Mouse (Mus musculus): ENCODE data around the gene Slc16a5. TPM values are rescaled to one million over a fixed set of nuclear protein-coding genes. Genes with fewer than 3 reads are reported as not detected.

Gene Slc16a5
- polyA plus RNA-seq, 1 experiment from 2014 or later, result 0.11 TPM

DNA sequence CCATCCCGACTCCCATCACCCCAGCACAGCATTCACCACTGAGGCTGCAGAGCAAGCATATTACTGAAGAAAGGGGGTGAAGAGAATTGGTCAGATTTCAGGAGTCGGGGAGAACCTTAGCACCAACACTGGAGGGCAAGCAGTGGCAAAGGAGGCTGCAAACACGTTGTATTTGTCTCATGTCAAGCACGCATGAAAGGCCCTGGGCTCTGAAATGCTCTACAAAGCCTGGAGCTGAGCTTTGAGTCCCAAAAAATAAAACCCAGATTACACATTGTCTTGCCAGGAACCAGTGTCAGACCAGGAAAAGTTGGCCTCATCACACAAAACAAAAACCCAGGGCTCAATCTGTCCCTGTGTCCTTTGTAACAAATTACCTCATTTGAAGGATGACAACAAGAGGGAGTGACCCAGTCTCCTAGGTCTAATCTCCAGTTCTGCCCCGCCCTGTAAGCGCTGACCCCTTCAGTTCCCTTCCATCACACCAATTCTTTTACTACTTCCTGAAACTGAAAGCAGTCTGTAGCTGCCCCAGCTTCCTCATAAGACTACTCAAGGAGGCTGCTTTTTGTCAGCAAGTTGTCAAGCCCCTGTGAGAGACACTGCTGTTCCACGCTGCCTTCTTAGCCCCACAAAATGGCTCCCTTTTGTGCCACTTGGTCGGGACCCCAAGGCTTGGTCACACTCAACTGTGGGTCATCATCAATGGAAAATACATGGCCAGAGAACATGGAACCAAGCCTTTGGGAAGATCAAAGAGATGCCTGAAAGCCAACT, 50.3 kb downstream of the Slc16a5 start:
- Histone ChIP-seq H3K9ac (ENCODE audit: low read depth, low read length) (peak overlapping the region; percentile 99), H3K4me1 (replicated peaks; ENCODE audit: control insufficient read depth, insufficient read depth, low read length) (peaks cover 18% of the 10 kb centered on the region; the same call in 1 of the 2 replicates), H3K27ac (ENCODE audit: low read depth, low read length) (peak overlapping the region; percentile 80), H3K4me2 (replicated peaks; ENCODE audit: low read depth, low read length) (peak overlapping the region; percentile 88), H3K4me3 (ENCODE audit: low read depth, low read length) (peak overlapping the region; percentile 100), H3K36me3 (ENCODE audit: control insufficient read depth, insufficient read depth, low read length) (no peaks in the 10 kb centered on the region), H3K9me3 (ENCODE audit: control insufficient read depth, low read length) (no peaks in the 10 kb centered on the region), H3K27me3 (ENCODE audit: control insufficient read depth, insufficient read depth, low read length) (no peaks in the 10 kb centered on the region)
- ATAC-seq (ENCODE audit: low FRiP score) (no peak), DNase-seq (ENCODE audit: low spot score) (peak; percentile 36)
- WGBS, result 27% methylated on average over 8 of the region's 8 CpGs

GRCm38 (mm10) chr11:115513271-115514237, 51.3 kb downstream of the Slc16a5 start:
- peak; percentile 50 for ATAC-seq (ENCODE audit: low FRiP score)
- Histone ChIP-seq H3K36me3 (ENCODE audit: control insufficient read depth, insufficient read depth, low read length) (no peaks in the 10 kb centered on the region), H3K9me3 (ENCODE audit: control insufficient read depth, low read length) (no peaks in the 10 kb centered on the region), H3K27me3 (ENCODE audit: control insufficient read depth, insufficient read depth, low read length) (no peaks in the 10 kb centered on the region), H3K4me2 (replicated peaks; ENCODE audit: low read depth, low read length) (peak overlapping the region; percentile 88), H3K4me1 (replicated peaks; ENCODE audit: control insufficient read depth, insufficient read depth, low read length) (peaks cover 18% of the 10 kb centered on the region; the same call in 1 of the 2 replicates), H3K27ac (ENCODE audit: low read depth, low read length) (peak overlapping the region; percentile 80), H3K4me3 (ENCODE audit: low read depth, low read length) (peak overlapping the region; percentile 100), H3K9ac (ENCODE audit: low read depth, low read length) (peak overlapping the region; percentile 99)
- peak; percentile 69 for DNase-seq (ENCODE audit: low spot score)
- under 1% methylated on average over 57 of the region's 57 CpGs for WGBS

DNA sequence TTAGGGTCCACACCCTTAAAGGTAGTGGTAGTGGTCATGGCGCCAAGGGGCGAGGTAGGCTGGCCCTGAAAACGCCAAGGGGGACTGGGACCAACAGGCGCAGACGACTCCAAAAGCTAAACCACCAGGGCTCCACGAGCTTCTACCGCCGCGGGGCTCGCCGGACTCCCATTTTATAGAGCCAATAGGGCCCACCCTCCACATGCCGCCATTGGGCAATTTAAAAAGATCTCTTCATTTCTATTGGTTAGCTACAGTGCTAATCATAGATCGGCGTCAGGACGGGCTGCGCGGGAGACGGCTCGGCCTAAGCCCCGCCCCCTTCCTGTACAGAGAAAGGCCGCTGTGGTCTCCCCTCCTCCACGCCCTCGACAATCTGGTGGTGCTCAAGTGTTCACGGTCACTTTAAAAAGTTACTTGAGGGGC, 52.0 kb downstream of the Slc16a5 start, which contains the start of gene Jpt1:
TSS of gene Jpt1 (minus strand) at position 150 of the 426 bp plus-strand sequence.
- peak within 1 kb of the TSS; percentile 100 for H3K4me3 ChIP-seq (ENCODE audit: low read depth, low read length)
- H3K4me1 ChIP-seq (replicated peaks; ENCODE audit: control insufficient read depth, insufficient read depth, low read length), result peaks cover 18% of the 10 kb centered on the region; the same call in 1 of the 2 replicates
- ATAC-seq (ENCODE audit: low FRiP score) (peak; percentile 97), DNase-seq (ENCODE audit: low spot score) (peak; percentile 96)
- H3K9ac ChIP-seq (ENCODE audit: low read depth, low read length), result peak within 1 kb of the TSS; percentile 99
- H3K4me2 ChIP-seq (replicated peaks; ENCODE audit: low read depth, low read length), result peak within 1 kb of the TSS; percentile 88
- H3K36me3 ChIP-seq (ENCODE audit: control insufficient read depth, insufficient read depth, low read length), result no peaks in the 10 kb centered on the region
- H3K9me3 ChIP-seq (ENCODE audit: control insufficient read depth, low read length), result no peaks in the 10 kb centered on the region
- WGBS, result 0% methylated on average over 23 of the region's 24 CpGs
- H3K27me3 ChIP-seq (ENCODE audit: control insufficient read depth, insufficient read depth, low read length), result no peaks in the 10 kb centered on the region
- peak within 1 kb of the TSS; percentile 80 for H3K27ac ChIP-seq (ENCODE audit: low read depth, low read length)

- no peaks in the 10 kb centered on the region for H3K9me3 ChIP-seq (ENCODE audit: control insufficient read depth, low read length)
- H3K36me3 ChIP-seq (ENCODE audit: control insufficient read depth, insufficient read depth, low read length), result no peaks in the 10 kb centered on the region
- DNase-seq (ENCODE audit: low spot score) (no peak), ATAC-seq (ENCODE audit: low FRiP score) (no peak)
- no peak overlapping the region for H3K27ac ChIP-seq (ENCODE audit: low read depth, low read length)
- WGBS, result 72% methylated on average over 6 of the region's 6 CpGs
- H3K27me3 ChIP-seq (ENCODE audit: control insufficient read depth, insufficient read depth, low read length), result no peaks in the 10 kb centered on the region
- peaks cover 16% of the 10 kb centered on the region; the same call in 1 of the 2 replicates for H3K4me1 ChIP-seq (replicated peaks; ENCODE audit: control insufficient read depth, insufficient read depth, low read length)
- no peak overlapping the region for H3K9ac ChIP-seq (ENCODE audit: low read depth, low read length)
- no peak overlapping the region for H3K4me3 ChIP-seq (ENCODE audit: low read depth, low read length)
- H3K4me2 ChIP-seq (replicated peaks; ENCODE audit: low read depth, low read length), result no peak overlapping the region
Measured at GRCm38 (mm10) chr11:115515021-115515420, 52.7 kb downstream of the Slc16a5 start.

- H3K4me2 ChIP-seq (replicated peaks; ENCODE audit: low read depth, low read length), result no peak overlapping the region
- H3K9ac ChIP-seq (ENCODE audit: low read depth, low read length), result no peak overlapping the region
- H3K36me3 ChIP-seq (ENCODE audit: control insufficient read depth, insufficient read depth, low read length), result no peaks in the 10 kb centered on the region
- no peaks in the 10 kb centered on the region for H3K4me1 ChIP-seq (replicated peaks; ENCODE audit: control insufficient read depth, insufficient read depth, low read length)
- DNase-seq (ENCODE audit: low spot score) (no peak), ATAC-seq (ENCODE audit: low FRiP score) (no peak)
- WGBS, result 85% methylated on average over 5 of the region's 5 CpGs
- no peaks in the 10 kb centered on the region for H3K27me3 ChIP-seq (ENCODE audit: control insufficient read depth, insufficient read depth, low read length)
- H3K4me3 ChIP-seq (ENCODE audit: low read depth, low read length), result no peak overlapping the region
- no peaks in the 10 kb centered on the region for H3K9me3 ChIP-seq (ENCODE audit: control insufficient read depth, low read length)
- no peak overlapping the region for H3K27ac ChIP-seq (ENCODE audit: low read depth, low read length)
Measured at GRCm38 (mm10) chr11:115516942-115517341, 54.7 kb downstream of the Slc16a5 start.

DNA sequence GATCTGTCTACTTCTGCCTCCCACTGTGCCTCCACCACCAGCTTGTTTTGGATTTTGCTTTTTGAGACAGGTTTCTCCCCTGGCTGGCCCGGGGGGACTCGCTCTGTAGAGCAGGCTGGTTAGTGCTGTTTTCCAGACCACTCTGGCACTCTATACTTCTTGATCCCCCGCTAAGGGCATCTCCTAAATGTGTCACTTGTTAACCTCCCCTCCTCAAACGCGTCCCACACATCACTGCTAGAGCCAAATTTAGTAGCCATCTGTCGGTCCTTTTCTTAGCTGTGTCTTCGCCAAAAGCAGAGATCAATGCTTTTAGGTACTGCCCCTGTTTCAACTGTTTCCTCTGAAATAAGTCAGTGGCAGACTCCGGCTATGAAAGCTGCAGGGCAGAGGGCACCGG, 56.4 kb downstream of the Slc16a5 start:
- no peaks in the 10 kb centered on the region for H3K9me3 ChIP-seq (ENCODE audit: control insufficient read depth, low read length)
- ATAC-seq (ENCODE audit: low FRiP score) (no peak), DNase-seq (ENCODE audit: low spot score) (no peak)

DNA sequence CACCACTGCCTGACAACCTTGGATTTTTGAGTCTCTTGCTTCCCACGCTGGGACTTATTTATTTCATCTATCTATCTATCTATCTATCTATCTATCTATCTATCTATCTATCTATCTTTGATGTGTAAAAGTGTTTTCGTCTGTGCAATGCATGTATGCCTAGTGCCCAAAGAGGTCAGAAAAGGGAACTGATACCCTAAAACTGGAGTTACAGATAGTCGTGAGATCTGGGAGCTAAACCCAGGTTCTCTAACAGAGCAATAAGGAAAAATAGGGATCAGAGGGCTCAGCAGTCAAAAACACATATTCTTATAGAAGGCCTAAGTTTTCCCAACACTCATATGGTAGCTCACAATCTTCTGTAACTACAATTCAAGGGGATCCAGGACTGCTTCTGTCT, 57.3 kb downstream of the Slc16a5 start:
- 0 out of 2 replicates have a peak, but pooled peaks cover 2% of the 10 kb centered on the region for H3K36me3 ChIP-seq (ENCODE audit: control insufficient read depth, insufficient read depth, low read length)
- H3K27ac ChIP-seq (ENCODE audit: low read depth, low read length), result no peak overlapping the region
- no peak for ATAC-seq (ENCODE audit: low FRiP score)
- WGBS, result 91% methylated on average over 3 of the region's 3 CpGs
- H3K27me3 ChIP-seq (ENCODE audit: control insufficient read depth, insufficient read depth, low read length), result no peaks in the 10 kb centered on the region
- no peaks in the 10 kb centered on the region for H3K9me3 ChIP-seq (ENCODE audit: control insufficient read depth, low read length)
- DNase-seq (ENCODE audit: low spot score), result no peak
- H3K4me1 ChIP-seq (replicated peaks; ENCODE audit: control insufficient read depth, insufficient read depth, low read length), result no peaks in the 10 kb centered on the region
- no peak overlapping the region for H3K4me2 ChIP-seq (replicated peaks; ENCODE audit: low read depth, low read length)
- no peak overlapping the region for H3K4me3 ChIP-seq (ENCODE audit: low read depth, low read length)
- H3K9ac ChIP-seq (ENCODE audit: low read depth, low read length), result no peak overlapping the region

More for the DNA sequence above, 56.4 kb downstream of the Slc16a5 start:
- no peaks in the 10 kb centered on the region for H3K4me1 ChIP-seq (replicated peaks; ENCODE audit: control insufficient read depth, insufficient read depth, low read length)
- no peak overlapping the region for H3K4me2 ChIP-seq (replicated peaks; ENCODE audit: low read depth, low read length)
- 78% methylated on average over 9 of the region's 9 CpGs for WGBS
- H3K9ac ChIP-seq (ENCODE audit: low read depth, low read length), result no peak overlapping the region
- no peaks in the 10 kb centered on the region for H3K27me3 ChIP-seq (ENCODE audit: control insufficient read depth, insufficient read depth, low read length)
- no peak overlapping the region for H3K4me3 ChIP-seq (ENCODE audit: low read depth, low read length)
- H3K36me3 ChIP-seq (ENCODE audit: control insufficient read depth, insufficient read depth, low read length), result 0 out of 2 replicates have a peak, but pooled peaks cover 2% of the 10 kb centered on the region
- no peak overlapping the region for H3K27ac ChIP-seq (ENCODE audit: low read depth, low read length)

DNA sequence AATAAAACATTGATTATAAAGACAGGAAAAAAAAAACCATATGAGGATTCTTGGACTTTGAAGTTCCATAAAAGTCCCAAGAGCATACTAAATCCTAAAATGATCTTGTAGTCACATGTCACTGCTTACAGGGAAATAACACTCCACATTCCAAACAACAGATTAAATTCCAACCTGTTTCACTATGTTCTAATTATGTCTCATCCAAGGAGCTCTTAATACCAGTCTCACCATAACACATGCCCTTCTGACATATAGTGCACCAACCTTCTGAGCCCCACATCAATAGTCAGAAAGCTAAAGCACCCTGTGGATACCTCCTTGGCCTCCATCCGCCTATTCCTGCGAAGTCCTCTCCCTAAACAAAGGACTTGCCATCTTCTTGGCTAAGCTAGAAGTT, 57.9 kb downstream of the Slc16a5 start:
- 61% methylated on average over 2 of the region's 2 CpGs for whole genome bisulfite sequencing
- no peak for DNase-seq (ENCODE audit: low spot score)

More for the DNA sequence above, 57.9 kb downstream of the Slc16a5 start:
- H3K36me3 ChIP-seq (ENCODE audit: control insufficient read depth, insufficient read depth, low read length), result 0 out of 2 replicates have a peak, but pooled peaks cover 2% of the 10 kb centered on the region
- no peak overlapping the region for H3K27ac ChIP-seq (ENCODE audit: low read depth, low read length)
- H3K9me3 ChIP-seq (ENCODE audit: control insufficient read depth, low read length), result no peaks in the 10 kb centered on the region
- no peaks in the 10 kb centered on the region for H3K27me3 ChIP-seq (ENCODE audit: control insufficient read depth, insufficient read depth, low read length)
- H3K4me3 ChIP-seq (ENCODE audit: low read depth, low read length), result no peak overlapping the region
- no peak for ATAC-seq (ENCODE audit: low FRiP score)
- H3K4me2 ChIP-seq (replicated peaks; ENCODE audit: low read depth, low read length), result no peak overlapping the region
- H3K9ac ChIP-seq (ENCODE audit: low read depth, low read length), result no peak overlapping the region
- no peaks in the 10 kb centered on the region for H3K4me1 ChIP-seq (replicated peaks; ENCODE audit: control insufficient read depth, insufficient read depth, low read length)

Data from hindbrain, embryonic 11.5 days (tissue).